Mouse (Mus musculus) C2C12 (cell line): ENCODE results near the gene Gm28539. TPM values are rescaled to one million over a fixed set of nuclear protein-coding genes. Genes with fewer than 3 reads are reported as not detected.
"Not testable (repeated sequence)": the region's sequence is repeated elsewhere in the genome, so short reads cannot be mapped to it uniquely, and the experiment has no call there.

Experiments
- H3K27me3 ChIP-seq: one replicate; pipeline ENCODE4 v1.6.1; 2011; ENCODE audit not compliant: control insufficient read depth, insufficient read depth, insufficient read length
- H3K36me3 ChIP-seq: one replicate; pipeline ENCODE4 v1.6.1; 2011; ENCODE audit not compliant: control insufficient read depth, insufficient read depth
- H3K4me3 ChIP-seq: one replicate; pipeline ENCODE4 v1.5.1; 2011; ENCODE audit warnings: mild to moderate bottlenecking, control low read depth; ENCODE audit not compliant: poor library complexity, insufficient read depth, severe bottlenecking
- H3K79me2 ChIP-seq: one replicate; pipeline ENCODE4 v1.6.1; 2011; ENCODE audit not compliant: control insufficient read depth, insufficient read depth
- H3K79me3 ChIP-seq: one replicate; pipeline ENCODE4 v1.6.1; 2011; ENCODE audit warnings: low read depth, control low read depth
- H3ac ChIP-seq: one replicate; pipeline ENCODE3; 2011; ENCODE audit warnings: low read depth; ENCODE audit not compliant: control insufficient read depth, insufficient read length
- CEBPB ChIP-seq: IDR thresholded peaks from one replicate; pipeline ENCODE4 v1.6.1; 2011; ENCODE audit warnings: low read depth, mild to moderate bottlenecking, control low read depth, moderate library complexity
- CTCF ChIP-seq: IDR thresholded peaks from one replicate; pipeline ENCODE4 v1.5.1; 2011; ENCODE audit not compliant: control insufficient read depth, insufficient read depth, insufficient read length
- FOSL1 ChIP-seq: IDR thresholded peaks from one replicate; pipeline ENCODE4 v1.8.0; 2011; ENCODE audit warnings: mild to moderate bottlenecking, low read length; ENCODE audit not compliant: poor library complexity, insufficient read depth, severe bottlenecking
- MAX ChIP-seq: IDR thresholded peaks from one replicate; pipeline ENCODE4 v1.6.1; 2011; ENCODE audit warnings: mild to moderate bottlenecking, control low read depth
- MYOD1 ChIP-seq: IDR thresholded peaks from one replicate; pipeline ENCODE4 v1.6.1; 2011; ENCODE audit warnings: low read depth; ENCODE audit not compliant: control insufficient read depth, insufficient read length
- MYOG ChIP-seq: IDR thresholded peaks from one replicate; pipeline ENCODE4 v1.6.1; 2011; ENCODE audit not compliant: control insufficient read depth, insufficient read length; ENCODE audit errors: extremely low read depth
- USF1 ChIP-seq: IDR thresholded peaks from one replicate; pipeline ENCODE4 v1.6.1; 2011; ENCODE audit warnings: low read depth, mild to moderate bottlenecking, control low read depth, moderate library complexity
- polyA plus RNA-seq: library from polyadenylated mRNA; unstranded; fragments of >200 nt; fragmentation: generic; extraction: Trizol; gene quantifications from one replicate; pipeline ENCODE4 v1.2.1, GENCODE M21; 2012; ENCODE audit warnings: missing spikeins

The Gm28539 gene
- polyA plus RNA-seq, 1 experiment: not detected

GRCm38 (mm10) chr16:18860186-18860585 lies 23.8 kb downstream of the Gm28539 start:
- TF ChIP-seq CTCF: no peak
- no peak for TF ChIP-seq USF1
- no peaks in the 10 kb centered on the region for H3K79me2 ChIP-seq
- no peak overlapping the region for H3ac ChIP-seq
- no peaks in the 10 kb centered on the region for H3K79me3 ChIP-seq
- H3K36me3 ChIP-seq: no peaks in the 10 kb centered on the region
- no peak overlapping the region for H3K4me3 ChIP-seq
- no peaks in the 10 kb centered on the region for H3K27me3 ChIP-seq

- Histone ChIP-seq H3K36me3 (peaks cover 34% of the 10 kb centered on the region), H3K79me2 (peaks cover 18% of the 10 kb centered on the region)
- H3K4me3 ChIP-seq, H3K27me3 ChIP-seq, H3ac ChIP-seq, H3K79me3 ChIP-seq: not testable (repeated sequence)
Measured at GRCm38 (mm10) chr16:18870495-18870894, 34.1 kb downstream of the Gm28539 start.

- no peaks in the 10 kb centered on the region for H3K27me3 ChIP-seq
- peaks cover 41% of the 10 kb centered on the region for H3K79me3 ChIP-seq
- TF ChIP-seq MAX (no peak), CEBPB (no peak), USF1 (no peak), MYOG (no peak), MYOD1 (no peak), FOSL1 (no peak), CTCF (no peak)
- H3K4me3 ChIP-seq: peak overlapping the region; percentile 82
- peaks cover 40% of the 10 kb centered on the region for H3K36me3 ChIP-seq
- peak overlapping the region; percentile 88 for H3ac ChIP-seq
- peaks cover 66% of the 10 kb centered on the region for H3K79me2 ChIP-seq
Measured at GRCm38 (mm10) chr16:18876091-18876441, 39.7 kb downstream of the Gm28539 start.

- Histone ChIP-seq H3K36me3 (peaks cover 34% of the 10 kb centered on the region), H3K4me3 (peak within 1 kb of the TSS; percentile 82), H3ac (peak within 1 kb of the TSS; percentile 88), H3K79me3 (peaks cover 48% of the 10 kb centered on the region), H3K79me2 (peaks cover 72% of the 10 kb centered on the region), H3K27me3 (no peaks in the 10 kb centered on the region)
- no peak for TF ChIP-seq MYOD1
- TF ChIP-seq USF1: no peak
- TF ChIP-seq FOSL1: no peak
- TF ChIP-seq MAX: peak; percentile 72
Measured at GRCm38 (mm10) chr16:18876442-18877308, 40.3 kb downstream of the Gm28539 start, which contains the start of the genes Mrpl40 and Hira. Mrpl40 (minus strand) TSS chr16:18876862. Hira (plus strand) TSS chr16:18877037.

- Histone ChIP-seq H3K27me3 (no peaks in the 10 kb centered on the region), H3K79me2 (peaks cover 81% of the 10 kb centered on the region), H3K4me3 (peak overlapping the region; percentile 82), H3ac (peak overlapping the region; percentile 80), H3K36me3 (peaks cover 27% of the 10 kb centered on the region), H3K79me3 (peaks cover 56% of the 10 kb centered on the region)
- TF ChIP-seq CTCF: peak; percentile 18
- TF ChIP-seq USF1: no peak
- TF ChIP-seq MAX: peak; percentile 26
Measured at GRCm38 (mm10) chr16:18877386-18878090, 41.2 kb downstream of the Gm28539 start.

GRCm38 (mm10) chr16:18878091-18878720 lies 41.8 kb downstream of the Gm28539 start:
- peaks cover 21% of the 10 kb centered on the region for H3K36me3 ChIP-seq
- peaks cover 87% of the 10 kb centered on the region for H3K79me2 ChIP-seq
- H3K4me3 ChIP-seq: peak overlapping the region; percentile 82
- peaks cover 63% of the 10 kb centered on the region for H3K79me3 ChIP-seq
- no peak for TF ChIP-seq FOSL1
- no peak for TF ChIP-seq MYOG
- TF ChIP-seq USF1: no peak
- TF ChIP-seq MYOD1: no peak
- TF ChIP-seq CEBPB: no peak
- TF ChIP-seq CTCF: no peak
- no peak for TF ChIP-seq MAX
- peak overlapping the region; percentile 80 for H3ac ChIP-seq
- no peaks in the 10 kb centered on the region for H3K27me3 ChIP-seq
